Mouse (Mus musculus): ENCODE measurements around the gene Mettl16. TPM values are rescaled to one million over a fixed set of nuclear protein-coding genes. Genes with fewer than 3 reads are reported as not detected.

Mettl16 gene
- total and polyA plus RNA-seq, 2 experiments from 2014 or later, result 3.6 to 12.7 TPM

GRCm38 (mm10) chr11:74826702-74827101, 56.1 kb downstream of the Mettl16 start:
- DNase-seq (ENCODE audit: low spot score) (no peak), ATAC-seq (ENCODE audit: insufficient read depth, low read depth) (no peak)
- H3K27ac ChIP-seq (ENCODE audit: low read depth), result no peak overlapping the region
- H3K36me3 ChIP-seq (replicated peaks; ENCODE audit: control insufficient read depth, insufficient read depth, low read length), result 0 out of 2 replicates have a peak, but pooled peaks cover 7% of the 10 kb centered on the region
- WGBS, result 79% methylated on average over 5 of the region's 5 CpGs
- H3K27me3 ChIP-seq (ENCODE audit: control insufficient read depth, insufficient read depth, low read length), result no peaks in the 10 kb centered on the region
- peaks cover 17% of the 10 kb centered on the region for H3K4me1 ChIP-seq (ENCODE audit: control insufficient read depth, insufficient read depth)
- no peak overlapping the region for H3K9ac ChIP-seq (replicated peaks; ENCODE audit: low read depth, low read length)
- no peaks in the 10 kb centered on the region for H3K9me3 ChIP-seq (replicated peaks; ENCODE audit: control insufficient read depth, low read length)
- TF ChIP-seq CTCF (IDR thresholded peaks at IDR 0.05; ENCODE audit: low read depth) (no peak), EP300 (IDR thresholded peaks at IDR 0.05; ENCODE audit: low read depth) (no peak)
- H3K4me3 ChIP-seq (ENCODE audit: low read depth, low read length), result no peak overlapping the region
- H3K4me2 ChIP-seq (ENCODE audit: low read depth, low read length), result no peak overlapping the region

GRCm38 (mm10) chr11:74827791-74828403, 57.3 kb downstream of the Mettl16 start:
- Histone ChIP-seq H3K27me3 (ENCODE audit: control insufficient read depth, insufficient read depth, low read length) (no peaks in the 10 kb centered on the region), H3K9ac (replicated peaks; ENCODE audit: low read depth, low read length) (no peak overlapping the region), H3K4me3 (ENCODE audit: low read depth, low read length) (no peak overlapping the region), H3K9me3 (replicated peaks; ENCODE audit: control insufficient read depth, low read length) (no peaks in the 10 kb centered on the region), H3K27ac (ENCODE audit: low read depth) (no peak overlapping the region), H3K4me1 (ENCODE audit: control insufficient read depth, insufficient read depth) (peaks cover 21% of the 10 kb centered on the region), H3K4me2 (ENCODE audit: low read depth, low read length) (no peak overlapping the region), H3K36me3 (replicated peaks; ENCODE audit: control insufficient read depth, insufficient read depth, low read length) (0 out of 2 replicates have a peak, but pooled peaks cover 7% of the 10 kb centered on the region)
- WGBS, result 61% methylated on average over 7 of the region's 7 CpGs
- TF ChIP-seq CTCF (IDR thresholded peaks at IDR 0.05; ENCODE audit: low read depth), result no peak
- TF ChIP-seq EP300 (IDR thresholded peaks at IDR 0.05; ENCODE audit: low read depth), result no peak
- ATAC-seq (ENCODE audit: insufficient read depth, low read depth) (no peak), DNase-seq (ENCODE audit: low spot score) (no peak)

GRCm38 (mm10) chr11:74828404-74828931, 57.8 kb downstream of the Mettl16 start:
- H3K9me3 ChIP-seq (replicated peaks; ENCODE audit: control insufficient read depth, low read length), result no peaks in the 10 kb centered on the region
- H3K4me2 ChIP-seq (ENCODE audit: low read depth, low read length), result no peak overlapping the region
- H3K27ac ChIP-seq (ENCODE audit: low read depth), result no peak overlapping the region
- ATAC-seq (ENCODE audit: insufficient read depth, low read depth) (no peak), DNase-seq (ENCODE audit: low spot score) (no peak)
- TF ChIP-seq EP300 (IDR thresholded peaks at IDR 0.05; ENCODE audit: low read depth), result no peak
- peak; percentile 6; the same call in 1 of the 2 replicates for TF ChIP-seq CTCF (IDR thresholded peaks at IDR 0.05; ENCODE audit: low read depth)
- no peak overlapping the region for H3K4me3 ChIP-seq (ENCODE audit: low read depth, low read length)
- no peaks in the 10 kb centered on the region for H3K27me3 ChIP-seq (ENCODE audit: control insufficient read depth, insufficient read depth, low read length)
- 0 out of 2 replicates have a peak, but pooled peaks cover 2% of the 10 kb centered on the region for H3K36me3 ChIP-seq (replicated peaks; ENCODE audit: control insufficient read depth, insufficient read depth, low read length)
- no peak overlapping the region for H3K9ac ChIP-seq (replicated peaks; ENCODE audit: low read depth, low read length)
- H3K4me1 ChIP-seq (ENCODE audit: control insufficient read depth, insufficient read depth), result peaks cover 26% of the 10 kb centered on the region
- WGBS, result 45% methylated on average over 2 of the region's 2 CpGs

GRCm38 (mm10) chr11:74828965-74829550, 58.4 kb downstream of the Mettl16 start:
- Histone ChIP-seq H3K9me3 (replicated peaks; ENCODE audit: control insufficient read depth, low read length) (no peaks in the 10 kb centered on the region), H3K27me3 (ENCODE audit: control insufficient read depth, insufficient read depth, low read length) (no peaks in the 10 kb centered on the region), H3K4me1 (ENCODE audit: control insufficient read depth, insufficient read depth) (peaks cover 32% of the 10 kb centered on the region), H3K27ac (ENCODE audit: low read depth) (no peak overlapping the region; the same call in 1 of the 2 replicates), H3K9ac (replicated peaks; ENCODE audit: low read depth, low read length) (0 out of 2 replicates have a peak overlapping the region, but pooled peaks have one; percentile 50), H3K4me2 (ENCODE audit: low read depth, low read length) (peak overlapping the region; percentile 96), H3K36me3 (replicated peaks; ENCODE audit: control insufficient read depth, insufficient read depth, low read length) (no peaks in the 10 kb centered on the region), H3K4me3 (ENCODE audit: low read depth, low read length) (peak overlapping the region; percentile 95)
- DNase-seq (ENCODE audit: low spot score), result no peak
- 26% methylated on average over 11 of the region's 11 CpGs for WGBS
- TF ChIP-seq CTCF (IDR thresholded peaks at IDR 0.05; ENCODE audit: low read depth), result no peak
- no peak for TF ChIP-seq EP300 (IDR thresholded peaks at IDR 0.05; ENCODE audit: low read depth)
- ATAC-seq (ENCODE audit: insufficient read depth, low read depth), result no peak

DNA sequence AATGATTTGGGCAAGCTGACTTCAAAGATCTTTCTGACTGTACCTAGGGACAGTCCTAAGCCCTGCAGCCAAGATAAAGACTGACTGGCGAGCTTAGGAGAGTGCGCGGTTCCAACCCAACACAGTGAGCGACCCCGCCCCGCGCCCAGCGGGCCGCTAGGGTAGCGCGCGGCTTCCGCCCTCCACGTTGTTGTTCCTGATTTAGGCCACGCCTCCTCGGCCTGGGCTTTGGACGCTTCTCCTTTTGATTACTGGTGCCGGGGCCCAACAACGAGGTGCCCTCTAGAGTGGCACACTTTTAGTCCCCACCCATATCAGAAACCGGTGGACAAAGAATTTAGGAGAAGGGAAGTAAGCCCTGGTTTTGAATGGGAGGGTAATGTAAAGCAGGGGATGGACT, 59.2 kb downstream of the Mettl16 start:
- Histone ChIP-seq H3K9me3 (replicated peaks; ENCODE audit: control insufficient read depth, low read length) (no peaks in the 10 kb centered on the region), H3K27me3 (ENCODE audit: control insufficient read depth, insufficient read depth, low read length) (no peaks in the 10 kb centered on the region), H3K36me3 (replicated peaks; ENCODE audit: control insufficient read depth, insufficient read depth, low read length) (no peaks in the 10 kb centered on the region), H3K9ac (replicated peaks; ENCODE audit: low read depth, low read length) (peak overlapping the region; percentile 50), H3K4me3 (ENCODE audit: low read depth, low read length) (peak overlapping the region; percentile 95), H3K27ac (ENCODE audit: low read depth) (peak overlapping the region; percentile 99), H3K4me2 (ENCODE audit: low read depth, low read length) (peak overlapping the region; percentile 96), H3K4me1 (ENCODE audit: control insufficient read depth, insufficient read depth) (peaks cover 40% of the 10 kb centered on the region)
- peak; percentile 14 for ATAC-seq (ENCODE audit: insufficient read depth, low read depth)
- 1% methylated on average over 20 of the region's 20 CpGs for WGBS
- TF ChIP-seq CTCF (IDR thresholded peaks at IDR 0.05; ENCODE audit: low read depth) (no peak), EP300 (IDR thresholded peaks at IDR 0.05; ENCODE audit: low read depth) (no peak)
- no peak for DNase-seq (ENCODE audit: low spot score)
